Mouse (Mus musculus) olfactory bulb, adult 2 months (tissue): ENCODE results near the gene Nptx2. TPM values are rescaled to one million over a fixed set of nuclear protein-coding genes. Genes with fewer than 3 reads are reported as not detected.

Experiments used
- H3K27ac ChIP-seq: fragments of 200-500 bp; 2 replicates; pipeline ENCODE4 v1.5.1; 2012; ENCODE audit warnings: low read depth, low read length; ENCODE audit not compliant: insufficient read depth
- H3K4me1 ChIP-seq: fragments of 200-500 bp; 2 replicates; pipeline ENCODE4 v1.6.1; 2012; ENCODE audit warnings: low read length; ENCODE audit not compliant: control insufficient read depth, insufficient read depth
- H3K4me3 ChIP-seq: fragments of 200-500 bp; 2 replicates; pipeline ENCODE4 v1.5.1; 2012; ENCODE audit warnings: mild to moderate bottlenecking, low read depth, low read length, moderate library complexity; ENCODE audit not compliant: insufficient read depth
- CTCF ChIP-seq: fragments of 200-500 bp; IDR thresholded peaks from 2 replicates; pipeline ENCODE4 v1.5.1; 2012; ENCODE audit warnings: low read depth, mild to moderate bottlenecking, low read length, moderate library complexity; ENCODE audit not compliant: insufficient read depth
- POLR2A ChIP-seq: fragments of 200-500 bp; IDR thresholded peaks from 2 replicates; pipeline ENCODE4 v1.6.1; 2012; ENCODE audit warnings: mild to moderate bottlenecking, low read depth, low read length, moderate library complexity; ENCODE audit not compliant: insufficient read depth
- WGBS: fragments of 180-500 bp; shearing (Covaris S2); methylation state at CpG from one replicate; pipeline ENCODE4 v1.1.7; 2018; 5-methylcytosine and 5-hydroxymethylcytosine counted together
- polyA plus RNA-seq: library from polyadenylated mRNA; stranded (reverse); fragments of >200 nt; gene quantifications from 2 replicates; pipeline ENCODE4 v1.2.4, GENCODE M21; 2012; ENCODE audit warnings: low replicate concordance; ENCODE audit not compliant: missing spikeins, insufficient read depth, insufficient read length

Nptx2 gene
- polyA plus RNA-seq, 1 experiment = not detected

GRCm38 (mm10) chr5:144520096-144520495 is 25.6 kb upstream of the Nptx2 start:
- 52% methylated on average over 3 of the region's 3 CpGs for WGBS
- Histone ChIP-seq H3K4me3 (no peak overlapping the region), H3K4me1 (no peaks in the 10 kb centered on the region), H3K27ac (no peak overlapping the region)
- TF ChIP-seq POLR2A = no peak
- TF ChIP-seq CTCF = no peak

- H3K4me3 ChIP-seq = no peak overlapping the region
- 94% methylated on average over 10 of the region's 10 CpGs for WGBS
- H3K4me1 ChIP-seq = no peaks in the 10 kb centered on the region
- no peak overlapping the region for H3K27ac ChIP-seq
- TF ChIP-seq CTCF = no peak
- no peak for TF ChIP-seq POLR2A
These were observed 20.9 kb upstream of the Nptx2 start for GRCm38 (mm10) chr5:144524774-144525173.

GRCm38 (mm10) chr5:144529123-144529522 is 16.6 kb upstream of the Nptx2 start:
- TF ChIP-seq CTCF (no peak), POLR2A (no peak)
- Histone ChIP-seq H3K27ac (no peak overlapping the region), H3K4me1 (no peaks in the 10 kb centered on the region), H3K4me3 (no peak overlapping the region)
- 93% methylated on average over 11 of the region's 11 CpGs for WGBS

GRCm38 (mm10) chr5:144542711-144543308 is 2.9 kb upstream of the Nptx2 start:
- Histone ChIP-seq H3K4me1 (peaks cover 19% of the 10 kb centered on the region), H3K4me3 (no peak overlapping the region), H3K27ac (0 out of 2 replicates have a peak overlapping the region, but pooled peaks have one; percentile 6)
- 11% methylated on average over 12 of the region's 12 CpGs for WGBS
- TF ChIP-seq POLR2A (no peak), CTCF (no peak)

GRCm38 (mm10) chr5:144546423-144546995 is 807 bp downstream of the Nptx2 start:
- TF ChIP-seq POLR2A (no peak), CTCF (no peak)
- 2% methylated on average over 34 of the region's 34 CpGs for WGBS
- Histone ChIP-seq H3K27ac (peak overlapping the region; percentile 45; the same call in 1 of the 2 replicates), H3K4me1 (peaks cover 22% of the 10 kb centered on the region), H3K4me3 (peak overlapping the region; percentile 63)

- Histone ChIP-seq H3K4me1 (peaks cover 22% of the 10 kb centered on the region), H3K4me3 (peak overlapping the region; percentile 47), H3K27ac (peak overlapping the region; percentile 45; the same call in 1 of the 2 replicates)
- 7% methylated on average over 9 of the region's 9 CpGs for WGBS
- TF ChIP-seq CTCF = no peak
- TF ChIP-seq POLR2A = no peak
These were observed 1.7 kb downstream of the Nptx2 start for GRCm38 (mm10) chr5:144547333-144547878.

GRCm38 (mm10) chr5:144548079-144548631 is 2.5 kb downstream of the Nptx2 start:
- peaks cover 19% of the 10 kb centered on the region for H3K4me1 ChIP-seq
- no peak overlapping the region for H3K27ac ChIP-seq
- 2% methylated on average over 21 of the region's 21 CpGs for WGBS
- peak overlapping the region; percentile 45 for H3K4me3 ChIP-seq
- TF ChIP-seq CTCF (no peak), POLR2A (no peak)

- Histone ChIP-seq H3K4me1 (peaks cover 22% of the 10 kb centered on the region), H3K4me3 (no peak overlapping the region), H3K27ac (no peak overlapping the region)
- 77% methylated on average over 9 of the region's 9 CpGs for WGBS
- no peak for TF ChIP-seq POLR2A
- no peak for TF ChIP-seq CTCF
These were observed 4.3 kb downstream of the Nptx2 start for GRCm38 (mm10) chr5:144550003-144550402.

- H3K27ac ChIP-seq = no peak overlapping the region
- no peak for TF ChIP-seq CTCF
- peaks cover 17% of the 10 kb centered on the region for H3K4me1 ChIP-seq
- WGBS = 65% methylated on average over 5 of the region's 5 CpGs
- H3K4me3 ChIP-seq = no peak overlapping the region
These were observed 5.0 kb downstream of the Nptx2 start for GRCm38 (mm10) chr5:144550622-144551137.
